Mouse (Mus musculus) urinary bladder, postnatal 14 days (tissue): Measurements from ENCODE around the gene Recql5.
"Not testable (repeated sequence)": the region's sequence is repeated elsewhere in the genome, so short reads cannot be mapped to it uniquely, and the experiment has no call there.

Experiments
- DNase-seq: peaks from one replicate; pipeline ENCODE4 v3.0.0; 2021; ENCODE audit warnings: low spot score

Gene Recql5

GRCm38 (mm10) chr11:115863895-115864294 lies 69.4 kb downstream of the Recql5 start:
- DNase-seq, result no peak

GRCm38 (mm10) chr11:115859143-115859945 lies 73.9 kb downstream of the Recql5 start:
- peak; percentile 88 for DNase-seq

DNA sequence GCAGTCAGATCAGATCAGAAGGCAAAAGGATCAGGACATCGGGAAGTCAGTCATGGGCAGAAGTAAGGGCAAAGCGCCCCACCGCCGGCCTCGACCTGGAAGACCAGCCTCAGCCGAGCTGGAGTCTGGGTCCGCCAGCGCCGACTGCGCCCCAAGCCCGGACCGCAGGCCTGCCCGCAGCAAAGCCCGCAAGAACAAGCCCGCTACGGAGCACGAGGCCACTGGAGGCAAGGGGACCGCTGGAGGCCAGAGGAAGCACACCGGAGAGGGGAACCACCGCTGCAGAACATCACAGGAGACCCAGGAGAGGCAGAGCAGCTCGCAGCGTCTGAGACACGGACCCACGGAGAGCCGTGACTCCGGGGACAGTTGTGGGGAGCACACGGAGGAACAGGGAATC lies 74.9 kb downstream of the Recql5 start, which contains the start of gene Myo15b:
Myo15b (plus strand) TSS at position 53 of the 400 bp plus-strand sequence.
- no peak for DNase-seq

- no peak for DNase-seq
Observed at GRCm38 (mm10) chr11:115857936-115858335, 75.3 kb downstream of the Recql5 start.

- not testable (repeated sequence) for DNase-seq
Observed at GRCm38 (mm10) chr11:115857146-115857545, 76.1 kb downstream of the Recql5 start.

- DNase-seq, result no peak
Observed at GRCm38 (mm10) chr11:115854674-115855073, 78.6 kb downstream of the Recql5 start.

GRCm38 (mm10) chr11:115845819-115846218 lies 87.5 kb downstream of the Recql5 start:
- DNase-seq, result no peak

DNA sequence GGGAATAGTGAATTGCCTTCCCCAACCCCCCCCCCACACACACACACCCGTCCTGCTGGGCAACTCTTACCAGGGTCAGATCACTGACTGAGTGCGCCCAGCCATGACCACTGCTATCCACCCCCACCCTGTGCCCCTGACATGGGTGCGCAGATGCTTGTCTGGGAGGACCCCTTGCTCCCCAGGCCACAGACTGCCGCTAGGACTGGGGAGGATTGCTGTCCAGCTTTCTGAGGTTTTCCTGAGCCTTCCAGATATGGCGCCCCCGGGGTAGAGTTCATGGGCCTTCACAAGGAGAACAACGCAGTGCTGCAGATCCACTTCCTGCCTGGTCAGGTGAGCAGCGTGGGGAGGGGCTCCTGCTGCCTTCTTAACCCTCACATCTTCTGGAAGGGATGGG lies 89.0 kb downstream of the Recql5 start:
- no peak for DNase-seq

DNA sequence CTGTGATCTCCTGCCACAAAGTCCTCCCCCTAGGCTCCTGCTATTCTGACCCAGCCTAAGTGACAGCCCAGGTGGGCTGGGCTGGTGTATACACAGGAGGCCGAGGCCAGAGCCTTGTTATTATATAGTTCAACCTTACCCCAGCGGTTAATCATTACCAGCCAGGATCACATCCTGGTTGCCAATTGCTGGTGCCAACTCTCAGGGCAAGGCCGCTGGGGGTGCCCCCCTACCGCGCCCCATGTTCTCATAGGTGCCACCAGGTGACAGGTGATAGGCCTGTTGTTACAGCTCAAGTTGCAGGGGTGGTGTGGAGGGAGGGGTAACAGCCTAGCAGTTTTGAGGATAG lies 89.4 kb downstream of the Recql5 start:
- peak; percentile 58 for DNase-seq

- no peak for DNase-seq
Observed at GRCm38 (mm10) chr11:115843141-115843890, 90.0 kb downstream of the Recql5 start.
